Mouse (Mus musculus) hindbrain, embryonic 12.5 days (tissue): Measurements from ENCODE around the gene Stab2. TPM values are rescaled to one million over a fixed set of nuclear protein-coding genes. Genes with fewer than 3 reads are reported as not detected.

Experiments
- ATAC-seq: fragments of 200-750 bp; cut with Nextera tagmentation; 2 replicates; pipeline ENCODE4 v1.8.0; 2017; ENCODE audit warnings: moderate TSS enrichment; ENCODE audit not compliant: low FRiP score
- H3K27ac ChIP-seq: fragments of 300-500 bp; sonication (generic); 2 replicates; pipeline ENCODE4 v1.5.1; 2016; ENCODE audit warnings: mild to moderate bottlenecking
- H3K27me3 ChIP-seq: fragments of 300-500 bp; sonication (generic); 2 replicates; pipeline ENCODE4 v1.6.1; 2016; ENCODE audit warnings: mild to moderate bottlenecking
- H3K36me3 ChIP-seq: fragments of 300-500 bp; sonication (generic); 2 replicates; pipeline ENCODE4 v1.6.1; 2016; ENCODE audit warnings: mild to moderate bottlenecking
- H3K4me1 ChIP-seq: fragments of 300-500 bp; sonication (generic); 2 replicates; pipeline ENCODE4 v1.6.1; 2016
- H3K4me2 ChIP-seq: fragments of 300-500 bp; sonication (generic); replicated peaks from 2 replicates; pipeline ENCODE4 v1.6.1; 2016; ENCODE audit warnings: mild to moderate bottlenecking
- H3K4me3 ChIP-seq: fragments of 300-500 bp; sonication (generic); 2 replicates; pipeline ENCODE4 v1.5.1; 2016; ENCODE audit warnings: mild to moderate bottlenecking
- H3K9ac ChIP-seq: fragments of 300-500 bp; sonication (generic); 2 replicates; pipeline ENCODE4 v1.6.1; 2016; ENCODE audit warnings: mild to moderate bottlenecking, moderate library complexity
- H3K9me3 ChIP-seq: fragments of 300-500 bp; sonication (generic); replicated peaks from 2 replicates; pipeline ENCODE4 v1.6.1; 2016; ENCODE audit warnings: mild to moderate bottlenecking
- WGBS: fragments of 180-500 bp; shearing (Covaris S2); methylation state at CpG from one replicate; pipeline ENCODE4 v1.1.7; 2016; 5-methylcytosine and 5-hydroxymethylcytosine counted together
- polyA plus RNA-seq: library from polyadenylated mRNA; unstranded; fragments of >200 nt; fragmentation: Nextera tagmentation; extraction: Ambion mirVana; gene quantifications from 2 replicates; pipeline ENCODE4 v1.2.1, GENCODE M21; 2016

The Stab2 gene
- polyA plus RNA-seq, 1 experiment from 2014 or later, result 0.36 TPM

- no peak overlapping the region for H3K4me3 ChIP-seq
- WGBS, result 74% methylated on average over 19 of the region's 19 CpGs
- H3K27ac ChIP-seq, result peak overlapping the region; percentile 55; the same call in 1 of the 2 replicates
- peaks cover 18% of the 10 kb centered on the region for H3K4me1 ChIP-seq
- ATAC-seq, result no peak
- no peak overlapping the region for H3K4me2 ChIP-seq
- no peak overlapping the region for H3K9ac ChIP-seq
- no peaks in the 10 kb centered on the region for H3K9me3 ChIP-seq
- H3K27me3 ChIP-seq, result no peaks in the 10 kb centered on the region
- H3K36me3 ChIP-seq, result no peaks in the 10 kb centered on the region
These were observed 193.3 kb downstream of the Stab2 start for GRCm38 (mm10) chr10:86814292-86815131.

DNA sequence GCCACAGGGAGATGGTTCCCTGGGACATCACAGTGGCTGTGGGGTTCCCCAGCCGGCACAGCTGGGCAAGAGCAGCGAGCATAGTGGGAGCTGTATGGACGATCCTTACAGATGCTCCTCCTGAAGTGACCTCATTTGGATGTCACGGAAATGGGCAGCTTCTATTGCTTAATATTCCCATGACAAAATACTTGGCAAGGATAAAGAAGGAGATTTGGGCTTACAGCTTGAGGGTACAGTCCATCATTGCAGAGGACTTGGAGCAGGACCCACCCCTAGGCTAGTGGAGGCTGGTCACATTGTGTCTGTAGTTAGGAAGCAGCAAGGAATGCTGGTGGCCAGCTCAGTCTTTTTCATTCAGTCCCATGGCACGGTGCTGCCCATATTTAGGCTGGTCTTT is 197.2 kb downstream of the Stab2 start:
- Histone ChIP-seq H3K4me2 (no peak overlapping the region), H3K4me1 (peaks cover 13% of the 10 kb centered on the region)
- 82% methylated on average over 5 of the region's 5 CpGs for WGBS

GRCm38 (mm10) chr10:86810000-86810399 is 197.8 kb downstream of the Stab2 start:
- H3K9me3 ChIP-seq, result no peaks in the 10 kb centered on the region
- 88% methylated on average over 9 of the region's 9 CpGs for WGBS
- H3K4me3 ChIP-seq, result no peak overlapping the region
- no peak overlapping the region for H3K27ac ChIP-seq
- H3K27me3 ChIP-seq, result no peaks in the 10 kb centered on the region
- ATAC-seq, result no peak
- no peak overlapping the region for H3K9ac ChIP-seq
- no peaks in the 10 kb centered on the region for H3K36me3 ChIP-seq
- H3K4me1 ChIP-seq, result peaks cover 13% of the 10 kb centered on the region
- no peak overlapping the region for H3K4me2 ChIP-seq

More for the DNA sequence above, 197.2 kb downstream of the Stab2 start:
- no peaks in the 10 kb centered on the region for H3K9me3 ChIP-seq
- no peaks in the 10 kb centered on the region for H3K27me3 ChIP-seq
- ATAC-seq, result no peak
- H3K9ac ChIP-seq, result no peak overlapping the region
- no peak overlapping the region for H3K4me3 ChIP-seq
- no peaks in the 10 kb centered on the region for H3K36me3 ChIP-seq
- H3K27ac ChIP-seq, result no peak overlapping the region

DNA sequence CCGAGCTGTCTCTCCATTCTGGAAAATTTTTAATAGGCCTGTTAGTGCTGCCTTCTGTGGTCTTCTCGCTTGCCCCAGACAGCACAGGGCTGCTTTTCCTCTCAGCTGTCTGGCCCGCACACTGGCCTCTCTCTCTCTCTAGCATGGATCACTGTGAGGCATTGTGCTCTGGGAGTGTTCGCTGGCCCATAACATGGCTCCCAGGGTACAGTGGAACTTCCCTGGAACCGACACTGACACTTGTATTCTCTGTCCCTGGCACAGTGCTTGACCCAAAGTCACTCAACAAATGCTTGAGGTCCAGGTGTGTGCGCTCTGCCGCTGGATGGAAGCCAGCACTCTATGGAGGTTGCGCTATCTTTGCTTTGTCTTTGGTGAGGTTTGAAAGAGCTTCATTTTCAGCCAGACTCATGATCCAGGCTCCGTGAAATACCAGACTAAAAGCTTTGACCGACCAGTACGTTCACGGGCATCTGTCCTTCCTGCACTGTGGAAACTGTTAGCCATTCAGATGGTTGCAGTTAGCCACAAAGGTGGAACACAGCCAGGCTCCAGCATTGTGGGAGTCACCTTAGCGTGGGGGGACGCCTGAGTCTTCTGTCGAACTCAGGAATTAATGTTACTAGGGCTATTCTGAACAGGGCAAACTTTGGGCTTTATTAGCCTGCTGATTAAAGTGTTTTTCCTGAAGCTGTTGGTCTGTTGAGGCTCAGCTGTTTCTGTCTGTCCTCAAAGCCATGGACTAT is 199.6 kb downstream of the Stab2 start:
- H3K9ac ChIP-seq, result no peak overlapping the region
- WGBS, result 77% methylated on average over 15 of the region's 15 CpGs
- ATAC-seq, result peak; percentile 48; the same call in 1 of the 2 replicates
- H3K4me1 ChIP-seq, result 0 out of 2 replicates have a peak, but pooled peaks cover 3% of the 10 kb centered on the region
- H3K27me3 ChIP-seq, result no peaks in the 10 kb centered on the region
- no peaks in the 10 kb centered on the region for H3K9me3 ChIP-seq
- H3K27ac ChIP-seq, result no peak overlapping the region
- no peak overlapping the region for H3K4me2 ChIP-seq
- H3K36me3 ChIP-seq, result no peaks in the 10 kb centered on the region
- no peak overlapping the region for H3K4me3 ChIP-seq

DNA sequence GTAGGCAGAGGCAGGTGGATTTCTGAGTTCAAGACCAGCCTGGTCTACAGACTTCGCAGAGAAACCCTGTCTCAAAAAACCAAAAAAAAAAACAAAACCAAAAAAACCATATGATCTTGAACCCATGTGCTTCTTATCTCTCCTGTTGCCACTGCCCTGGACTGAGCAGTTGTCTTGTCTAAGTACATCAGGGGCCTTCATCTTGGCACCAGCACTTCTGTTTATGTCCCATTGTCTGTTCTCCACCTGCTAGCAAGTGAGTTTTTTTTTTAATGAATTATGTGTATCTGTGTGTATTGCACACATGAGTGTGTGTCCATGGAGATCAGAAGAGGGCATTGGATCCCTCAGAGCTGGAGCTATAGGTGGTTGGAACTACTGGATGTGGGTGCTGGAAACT is 200.5 kb downstream of the Stab2 start:
- H3K4me2 ChIP-seq, result no peak overlapping the region
- 92% methylated on average over 1 of the region's 1 CpGs for WGBS
- H3K4me3 ChIP-seq, result no peak overlapping the region
- H3K4me1 ChIP-seq, result 0 out of 2 replicates have a peak, but pooled peaks cover 3% of the 10 kb centered on the region
- no peaks in the 10 kb centered on the region for H3K36me3 ChIP-seq
- H3K27me3 ChIP-seq, result no peaks in the 10 kb centered on the region
- no peak overlapping the region for H3K9ac ChIP-seq
- H3K9me3 ChIP-seq, result no peaks in the 10 kb centered on the region
- no peak for ATAC-seq
- H3K27ac ChIP-seq, result no peak overlapping the region

GRCm38 (mm10) chr10:86796073-86796741 is 211.6 kb downstream of the Stab2 start:
- 0 out of 2 replicates have a peak, but pooled peaks cover 5% of the 10 kb centered on the region for H3K4me1 ChIP-seq
- no peak overlapping the region for H3K4me3 ChIP-seq
- H3K27ac ChIP-seq, result no peak overlapping the region
- ATAC-seq, result peak; percentile 35; the same call in 1 of the 2 replicates
- 95% methylated on average over 5 of the region's 5 CpGs for WGBS
- H3K9me3 ChIP-seq, result no peaks in the 10 kb centered on the region
- no peaks in the 10 kb centered on the region for H3K36me3 ChIP-seq
- H3K9ac ChIP-seq, result no peak overlapping the region
- H3K27me3 ChIP-seq, result no peaks in the 10 kb centered on the region
- no peak overlapping the region for H3K4me2 ChIP-seq

DNA sequence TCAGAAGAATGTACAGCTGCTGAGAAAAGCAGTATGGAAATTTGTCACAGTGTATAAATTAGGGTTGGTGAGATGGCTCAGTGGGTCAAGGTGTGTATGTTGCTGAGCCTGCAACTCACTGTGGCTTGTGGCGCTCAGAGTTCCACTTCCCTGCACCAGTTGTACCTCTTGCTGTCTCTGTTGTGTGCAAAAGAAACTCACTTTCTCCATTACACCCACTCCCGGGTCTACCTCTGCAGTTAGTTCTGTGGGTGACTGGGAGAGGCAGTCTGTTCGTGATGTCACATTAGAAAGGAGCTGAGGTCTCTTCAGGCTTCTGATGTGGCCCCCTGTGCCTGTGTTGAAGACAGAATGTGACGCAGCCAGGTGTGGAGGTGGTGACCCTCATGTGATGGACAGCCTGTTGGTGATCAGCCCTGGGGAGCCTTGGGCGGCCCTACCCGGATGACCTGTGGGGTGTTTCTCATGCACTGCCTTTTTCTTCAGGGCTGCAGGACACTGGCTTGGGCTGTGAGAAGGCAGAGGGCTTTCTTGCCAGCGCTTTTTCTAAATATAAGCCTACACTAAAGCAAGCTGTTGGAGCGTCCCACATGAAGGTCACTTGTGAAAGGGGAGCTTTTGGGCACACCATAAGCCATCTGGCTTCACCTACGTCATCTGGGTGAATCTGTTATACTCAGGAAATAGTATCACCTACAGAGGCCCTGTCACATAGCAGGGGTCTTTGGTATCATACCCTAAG is 212.9 kb downstream of the Stab2 start:
- Histone ChIP-seq H3K4me2 (no peak overlapping the region), H3K27ac (no peak overlapping the region), H3K4me1 (0 out of 2 replicates have a peak, but pooled peaks cover 5% of the 10 kb centered on the region), H3K27me3 (no peaks in the 10 kb centered on the region), H3K4me3 (no peak overlapping the region), H3K9me3 (no peaks in the 10 kb centered on the region), H3K9ac (no peak overlapping the region), H3K36me3 (no peaks in the 10 kb centered on the region)
- no peak for ATAC-seq
- WGBS, result 89% methylated on average over 9 of the region's 9 CpGs

DNA sequence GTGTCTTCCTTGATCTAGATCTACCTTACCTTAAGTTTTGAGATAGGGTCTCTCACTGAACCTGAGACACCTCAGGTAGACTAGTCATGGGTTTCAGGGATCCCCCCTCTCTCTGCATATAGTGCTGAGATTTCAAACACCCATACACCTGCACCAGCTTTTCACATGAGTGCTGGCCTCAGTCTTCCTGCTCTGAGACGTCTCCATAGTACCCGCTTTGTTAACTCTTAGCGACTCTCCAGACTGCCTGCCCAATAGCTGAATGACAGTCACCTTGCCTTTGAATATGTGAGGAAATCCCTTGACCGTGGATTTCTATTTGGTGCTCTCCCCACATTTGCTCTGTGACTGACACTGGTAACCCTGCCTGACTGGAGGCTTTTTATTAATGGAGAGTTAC is 213.6 kb downstream of the Stab2 start:
- 90% methylated on average over 4 of the region's 4 CpGs for WGBS
- Histone ChIP-seq H3K4me3 (no peak overlapping the region), H3K4me2 (no peak overlapping the region), H3K4me1 (0 out of 2 replicates have a peak, but pooled peaks cover 5% of the 10 kb centered on the region), H3K27me3 (no peaks in the 10 kb centered on the region), H3K27ac (no peak overlapping the region), H3K36me3 (no peaks in the 10 kb centered on the region), H3K9ac (no peak overlapping the region), H3K9me3 (no peaks in the 10 kb centered on the region)
- ATAC-seq, result no peak

DNA sequence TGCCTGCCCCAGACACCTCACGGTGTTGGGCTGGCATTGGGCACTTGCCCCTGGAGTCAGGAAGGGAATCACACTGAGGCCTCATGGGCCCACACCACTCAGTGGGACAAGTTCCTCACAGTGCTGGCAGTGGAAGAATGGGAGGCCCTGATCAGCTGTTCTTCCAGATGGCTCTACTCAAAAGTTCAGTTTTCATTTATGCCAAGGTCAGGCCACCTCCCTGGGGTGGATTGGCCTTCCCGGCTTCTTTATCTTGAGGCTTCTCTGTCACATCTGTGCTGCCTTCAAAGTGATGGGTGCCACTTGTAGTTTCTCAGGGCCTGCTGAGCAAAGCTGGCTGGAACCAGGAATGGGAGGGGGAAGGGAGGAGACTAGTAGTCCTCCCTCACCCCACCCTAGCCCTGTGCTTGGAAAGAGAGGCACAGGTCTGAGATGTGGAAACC is 214.3 kb downstream of the Stab2 start:
- Histone ChIP-seq H3K4me2 (no peak overlapping the region), H3K36me3 (no peaks in the 10 kb centered on the region), H3K9me3 (no peaks in the 10 kb centered on the region), H3K9ac (no peak overlapping the region), H3K4me3 (no peak overlapping the region), H3K27me3 (no peaks in the 10 kb centered on the region), H3K4me1 (0 out of 2 replicates have a peak, but pooled peaks cover 5% of the 10 kb centered on the region), H3K27ac (no peak overlapping the region)
- WGBS, result 60% methylated on average over 2 of the region's 2 CpGs
- no peak for ATAC-seq

DNA sequence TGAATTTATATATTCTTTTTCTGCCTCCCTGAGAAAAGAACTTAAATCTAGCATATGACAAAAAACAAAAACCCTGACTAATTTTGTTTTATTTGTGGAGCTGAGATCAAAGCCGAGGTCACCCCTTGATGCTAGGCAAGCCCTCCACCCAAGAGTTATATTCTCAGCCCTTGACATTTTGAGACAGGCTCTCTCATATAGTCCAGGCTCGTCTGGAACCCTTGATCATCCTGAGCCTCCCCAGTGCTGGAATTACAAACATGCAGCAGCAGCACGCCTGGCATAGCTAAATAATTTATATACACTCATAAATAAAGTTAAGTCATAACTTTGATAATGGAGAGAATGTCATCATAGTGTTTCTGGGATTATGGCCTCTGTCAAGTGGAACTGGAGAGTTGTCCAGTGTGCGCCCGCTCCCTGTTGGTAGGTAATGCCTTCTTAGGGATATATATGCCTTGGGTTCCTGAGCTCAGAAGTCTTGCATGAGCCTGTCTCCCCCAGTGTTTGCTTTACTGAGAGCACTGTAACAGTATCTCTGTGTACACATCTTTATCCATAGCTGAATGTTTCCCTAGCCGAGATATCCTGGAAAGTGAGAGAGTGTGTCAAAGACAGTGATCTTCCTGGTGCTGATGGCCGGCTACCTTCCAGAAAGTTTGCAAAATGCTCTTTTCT is 216.2 kb downstream of the Stab2 start:
- Histone ChIP-seq H3K9ac (no peak overlapping the region), H3K4me1 (peaks cover 12% of the 10 kb centered on the region), H3K4me2 (no peak overlapping the region), H3K9me3 (no peaks in the 10 kb centered on the region), H3K36me3 (no peaks in the 10 kb centered on the region), H3K27me3 (no peaks in the 10 kb centered on the region), H3K4me3 (no peak overlapping the region), H3K27ac (no peak overlapping the region)
- 78% methylated on average over 7 of the region's 7 CpGs for WGBS
- no peak for ATAC-seq
